Mouse (Mus musculus): ENCODE results near the gene Spast.

GRCm38 (mm10) chr17:74414671-74415070, 75.9 kb downstream of the Spast start:
- TF ChIP-seq CTCF (IDR thresholded peaks at IDR 0.05; ENCODE audit: low read depth) (no peak), EP300 (IDR thresholded peaks at IDR 0.05; ENCODE audit: low read depth) (no peak)
